Mouse (Mus musculus) embryonic fibroblast, embryonic 13.5 days (primary cell): ENCODE data around the gene Dst. TPM values are rescaled to one million over a fixed set of nuclear protein-coding genes. Genes with fewer than 3 reads are reported as not detected.

Experiments used
- H3K27ac ChIP-seq: 2 replicates; pipeline ENCODE4 v1.5.1; 2012; ENCODE audit warnings: low read length, control low read depth, inconsistent platforms; ENCODE audit not compliant: insufficient read depth
- H3K4me1 ChIP-seq: 2 replicates; pipeline ENCODE4 v1.6.1; 2011; ENCODE audit warnings: low read length; ENCODE audit not compliant: control insufficient read depth, insufficient read depth
- H3K4me3 ChIP-seq: 2 replicates; pipeline ENCODE4 v1.5.1; 2011; ENCODE audit warnings: mild to moderate bottlenecking, control low read depth, low read length; ENCODE audit not compliant: insufficient read depth
- CTCF ChIP-seq: IDR thresholded peaks from 2 replicates; pipeline ENCODE4 v1.5.1; 2011; ENCODE audit warnings: mild to moderate bottlenecking, control low read depth, low read length, moderate library complexity, borderline replicate concordance; ENCODE audit not compliant: insufficient read depth
- POLR2A ChIP-seq: IDR thresholded peaks from 2 replicates; pipeline ENCODE4 v1.6.1; 2011; ENCODE audit warnings: low read depth, mild to moderate bottlenecking, control low read depth, low read length, moderate library complexity
- polyA plus RNA-seq: library from polyadenylated mRNA; stranded (reverse); fragments of >200 nt; gene quantifications from 2 replicates; pipeline ENCODE4 v1.2.4, GENCODE M21; 2011; ENCODE audit warnings: low read depth; ENCODE audit not compliant: missing spikeins, insufficient read length

Gene Dst
- polyA plus RNA-seq, 1 experiment = 101 TPM

- Histone ChIP-seq H3K4me1 (no peaks in the 10 kb centered on the region), H3K4me3 (no peak overlapping the region), H3K27ac (no peak overlapping the region)
- TF ChIP-seq POLR2A (no peak), CTCF (no peak)
These were observed 420.6 kb downstream of the Dst start for GRCm38 (mm10) chr1:34328606-34329005.

- TF ChIP-seq POLR2A (no peak), CTCF (no peak)
- H3K4me1 ChIP-seq = no peaks in the 10 kb centered on the region
- H3K4me3 ChIP-seq = no peak overlapping the region
- no peak overlapping the region for H3K27ac ChIP-seq
These were observed 423.7 kb downstream of the Dst start for GRCm38 (mm10) chr1:34331767-34332166.

Other genes starting within 250 kb of the Dst start
- 28.3 and 28.6 TPM in 2 replicates for gene Prim2, start 238.4 kb upstream of the Dst start, polyA plus RNA-seq
- gene Rab23, start 188.3 kb upstream of the Dst start, polyA plus RNA-seq = 77.8 and 107 TPM in 2 replicates
- gene Bag2, start 150.4 kb upstream of the Dst start, polyA plus RNA-seq = 45.0 and 71.6 TPM in 2 replicates
- 43.6 and 51.1 TPM in 2 replicates for gene Zfp451, start 93.6 kb upstream of the Dst start, polyA plus RNA-seq
- gene Bend6, start 409 bp upstream of the Dst start, polyA plus RNA-seq = 5.6 and 6.4 TPM in 2 replicates